ENCODE assay signal across 13 mouse cellular contexts in genomic region chr11:79286305-79286799, GRCm38 (mm10). TPM values are rescaled to one million over a fixed set of nuclear protein-coding genes. Genes with fewer than 3 reads are reported as not detected.
DNase-seq lines count a peak whose midpoint lies in the region; ATAC-seq and TF ChIP-seq lines count a peak whose summit lies in the region.
"Had no signal": no experiment of that assay in that cellular context is flagged by ENCODE, and none has a peak within 500 bp of the region (broad histone marks: within the 10 kb centered on the region; RNA-seq: fewer than 3 reads in every experiment).

No protein-coding gene starts in this region.

- H3K4me3 ChIP-seq in kidney, embryonic 15.5 days (replicated peaks): no peak overlapping the region
- H3K4me3 ChIP-seq in heart, embryonic 16.5 days (ENCODE audit: low read length): no peak overlapping the region
- no peak overlapping the region for H3K4me3 ChIP-seq in left cerebral cortex, adult 2 months
- no peak overlapping the region for H3K4me3 ChIP-seq in midbrain, embryonic 10.5 days

- no peak for TF ChIP-seq CTCF in left cerebral cortex, adult 2 months (IDR thresholded peaks at IDR 0.05)

- no peak overlapping the region for H3K4me2 ChIP-seq in kidney, embryonic 15.5 days
- H3K4me2 ChIP-seq in heart, embryonic 16.5 days (ENCODE audit: low read depth, low read length): no peak overlapping the region

- no peaks in the 10 kb centered on the region for H3K36me3 ChIP-seq in kidney, embryonic 15.5 days
- no peaks in the 10 kb centered on the region for H3K36me3 ChIP-seq in heart, embryonic 16.5 days (ENCODE audit: control insufficient read depth, insufficient read depth)
- H3K36me3 ChIP-seq in midbrain, embryonic 10.5 days: no peaks in the 10 kb centered on the region

- no peak for ATAC-seq in kidney, embryonic 15.5 days (replicated peaks; ENCODE audit: low FRiP score)
- no peak for ATAC-seq in heart, embryonic 16.5 days (replicated peaks; ENCODE audit: extremely low read depth, insufficient read depth, low FRiP score)
- peak; percentile 46 for ATAC-seq in megakaryocyte, adult 5-6 weeks (ENCODE audit: poor library complexity, severe bottlenecking)

- no peak for DNase-seq in kidney, postnatal 25 days
- peak; percentile 64 for DNase-seq in MEL-GATA-1-ER (ENCODE audit: extremely low read depth, low read depth)
- no peak for DNase-seq in left cerebral cortex, adult 2 months (ENCODE audit: extremely low spot score in 1 of 2, low spot score in 2 of 2)
- no peak for DNase-seq in midbrain, embryonic 10.5 days (ENCODE audit: low spot score)
- no peak for DNase-seq in adipocyte (ENCODE audit: low spot score)
- DNase-seq: gastrocnemius, postnatal 36 days; left cerebral cortex, postnatal 4 days had no signal

- intact Hi-C loops in left cerebral cortex, adult 2 months (cut with DNase I): no loop called here

- H3K27ac ChIP-seq in kidney, embryonic 15.5 days: peak overlapping the region; percentile 37
- peak overlapping the region; percentile 41 for H3K27ac ChIP-seq in heart, embryonic 16.5 days (ENCODE audit: low read length)
- no peak overlapping the region for H3K27ac ChIP-seq in left cerebral cortex, adult 2 months
- H3K27ac ChIP-seq in midbrain, embryonic 10.5 days (replicated peaks): no peak overlapping the region

- H3K9ac ChIP-seq in kidney, embryonic 15.5 days: no peak overlapping the region
- H3K9ac ChIP-seq in heart, embryonic 16.5 days (ENCODE audit: low read length): no peak overlapping the region

- peaks cover 8% of the 10 kb centered on the region; the same call in 1 of the 2 replicates for H3K9me3 ChIP-seq in kidney, embryonic 15.5 days (replicated peaks)
- peaks cover 2% of the 10 kb centered on the region; the same call in 1 of the 2 replicates for H3K9me3 ChIP-seq in heart, embryonic 16.5 days (replicated peaks; ENCODE audit: control insufficient read depth, low read length)
- no peaks in the 10 kb centered on the region; the same call in 1 of the 2 replicates for H3K9me3 ChIP-seq in midbrain, embryonic 10.5 days (replicated peaks)

- WGBS in kidney, embryonic 15.5 days: 68% methylated on average over 9 of the region's 9 CpGs
- 33% methylated on average over 9 of the region's 9 CpGs for WGBS in heart, embryonic 16.5 days
- WGBS in midbrain, embryonic 10.5 days: 79% methylated on average over 9 of the region's 9 CpGs

- no peaks in the 10 kb centered on the region for H3K27me3 ChIP-seq in kidney, embryonic 15.5 days
- H3K27me3 ChIP-seq in heart, embryonic 16.5 days (ENCODE audit: control insufficient read depth, insufficient read depth, low read length): no peaks in the 10 kb centered on the region
- H3K27me3 ChIP-seq in midbrain, embryonic 10.5 days (ENCODE audit: low read depth, poor library complexity, severe bottlenecking): no peaks in the 10 kb centered on the region

- H3K4me1 ChIP-seq in kidney, embryonic 15.5 days: peaks cover 54% of the 10 kb centered on the region
- peaks cover 21% of the 10 kb centered on the region for H3K4me1 ChIP-seq in heart, embryonic 16.5 days (ENCODE audit: control insufficient read depth, insufficient read depth, low read length)
- H3K4me1 ChIP-seq in midbrain, embryonic 10.5 days: no peaks in the 10 kb centered on the region

RNA-seq across cellular contexts. Expression of gene Gm9964, which starts 10.4 kb away (rescaled TPM):
- polyA plus RNA-seq in kidney, embryonic 15.5 days (2015; fragmentation: Nextera tagmentation; extraction: Ambion mirVana): not detected in 2 replicates
- not detected in 2 replicates for polyA plus RNA-seq in heart, embryonic 16.5 days (2015; fragmentation: Nextera tagmentation; extraction: Ambion mirVana)
- not detected in 2 replicates for total RNA-seq in megakaryocyte, adult 5-6 weeks (2015)
- not detected in 2 replicates for total RNA-seq in megakaryocyte, adult 5-6 weeks (2017)
- under 1 TPM; 0.68 TPM for total RNA-seq in left cerebral cortex, adult 2 months (2021)
- polyA plus RNA-seq in midbrain, embryonic 10.5 days (2016; fragmentation: Nextera tagmentation; extraction: Ambion mirVana): not detected in 2 replicates
- total RNA-seq: gastrocnemius, postnatal 36 days; midbrain, postnatal 0 days had no signal
- polyA plus RNA-seq: cortical plate, adult 2 months; large intestine, adult 2 months had no signal

RNA-seq across cellular contexts. Expression of gene Wsb1, which starts 31.9 kb away (rescaled TPM):
- 316 and 358 TPM in 2 replicates for polyA plus RNA-seq in kidney, embryonic 15.5 days (2015; fragmentation: Nextera tagmentation; extraction: Ambion mirVana)
- polyA plus RNA-seq in heart, embryonic 16.5 days (2015; fragmentation: Nextera tagmentation; extraction: Ambion mirVana): 121 and 123 TPM in 2 replicates
- total RNA-seq in megakaryocyte, adult 5-6 weeks (2015): 246 and 264 TPM in 2 replicates
- 158 and 170 TPM in 2 replicates for total RNA-seq in megakaryocyte, adult 5-6 weeks (2017)
- total RNA-seq in left cerebral cortex, adult 2 months (2021): 10 to 100 TPM; 85.9 to 87.5 TPM
- 253 and 339 TPM in 2 replicates for polyA plus RNA-seq in midbrain, embryonic 10.5 days (2016; fragmentation: Nextera tagmentation; extraction: Ambion mirVana)

RNA-seq across cellular contexts. Expression of gene Nf1, which starts 53.1 kb away (rescaled TPM):
- 8.9 and 9.0 TPM in 2 replicates for polyA plus RNA-seq in kidney, embryonic 15.5 days (2015; fragmentation: Nextera tagmentation; extraction: Ambion mirVana)
- 3.4 and 3.8 TPM in 2 replicates for polyA plus RNA-seq in heart, embryonic 16.5 days (2015; fragmentation: Nextera tagmentation; extraction: Ambion mirVana)
- 16.5 and 18.7 TPM in 2 replicates for total RNA-seq in megakaryocyte, adult 5-6 weeks (2015)
- 9.9 and 15.7 TPM in 2 replicates for total RNA-seq in megakaryocyte, adult 5-6 weeks (2017)
- 100 to 1,000 TPM; 129 to 131 TPM for total RNA-seq in left cerebral cortex, adult 2 months (2021)
- 6.6 and 6.7 TPM in 2 replicates for polyA plus RNA-seq in midbrain, embryonic 10.5 days (2016; fragmentation: Nextera tagmentation; extraction: Ambion mirVana)

Comparison
In these comparisons a context has a peak if more than half of its experiments do, and no peak if none do; other contexts are left out.
1. H3K27ac ChIP-seq: peak in kidney, embryonic 15.5 days (single experiment) and heart, embryonic 16.5 days (single experiment); none in left cerebral cortex, adult 2 months (single experiment) and midbrain, embryonic 10.5 days (single experiment).